Mouse (Mus musculus) cerebellum, postnatal 25 days (tissue): ENCODE data around the gene Diexf.

Experiments used
- DNase-seq, 2 experiments: peaks; one replicate each; pipeline ENCODE4 v3.0.0; 2021; ENCODE audit warnings: mixed read lengths in 2 of 2

Gene Diexf

GRCm38 (mm10) chr1:193129786-193130455, at the start of gene Diexf:
Gene Diexf (minus strand): TSS chr1:193130272.
- DNase-seq: peak; percentile 98 to 100

- no peak for DNase-seq
Observed at GRCm38 (mm10) chr1:193174143-193174733, 44.2 kb upstream of the Diexf start.

- DNase-seq: no peak
Observed at GRCm38 (mm10) chr1:193173810-193174129, 43.7 kb upstream of the Diexf start.

GRCm38 (mm10) chr1:193172991-193173809, 43.1 kb upstream of the Diexf start:
- peak; percentile 92 to 96 for DNase-seq

GRCm38 (mm10) chr1:193169856-193170255, 39.8 kb upstream of the Diexf start:
- no peak for DNase-seq

- no peak for DNase-seq
Observed at GRCm38 (mm10) chr1:193169228-193169627, 39.2 kb upstream of the Diexf start.

GRCm38 (mm10) chr1:193167746-193168145, 37.7 kb upstream of the Diexf start, which contains the start of gene A130010J15Rik:
Gene A130010J15Rik (plus strand): TSS chr1:193168046.
- no peak for DNase-seq

- no peak for DNase-seq
Observed at GRCm38 (mm10) chr1:193160317-193161032, 30.4 kb upstream of the Diexf start.

GRCm38 (mm10) chr1:193159613-193160012, 29.5 kb upstream of the Diexf start:
- DNase-seq: no peak

GRCm38 (mm10) chr1:193159163-193159562, 29.1 kb upstream of the Diexf start:
- DNase-seq: no peak

GRCm38 (mm10) chr1:193157111-193157492, 27.0 kb upstream of the Diexf start:
- DNase-seq: no peak

- no peak for DNase-seq
Observed at GRCm38 (mm10) chr1:193156316-193157110, 26.4 kb upstream of the Diexf start.

GRCm38 (mm10) chr1:193153561-193153960, 23.5 kb upstream of the Diexf start:
- no peak for DNase-seq

GRCm38 (mm10) chr1:193152872-193153271, 22.8 kb upstream of the Diexf start, which contains the start of gene Irf6:
Gene Irf6 (plus strand): TSS chr1:193153111.
- no peak for DNase-seq

- no peak for DNase-seq
Observed at GRCm38 (mm10) chr1:193151134-193151533, 21.1 kb upstream of the Diexf start.

GRCm38 (mm10) chr1:193149231-193149630, 19.2 kb upstream of the Diexf start:
- peak in 1 of 2 experiments; percentile 23 for DNase-seq

- no peak for DNase-seq
Observed at GRCm38 (mm10) chr1:193146416-193146815, 16.3 kb upstream of the Diexf start.

- DNase-seq: no peak
Observed at GRCm38 (mm10) chr1:193145101-193145500, 15.0 kb upstream of the Diexf start.

GRCm38 (mm10) chr1:193144516-193144915, 14.4 kb upstream of the Diexf start:
- DNase-seq: peak in 1 of 2 experiments; percentile 38

- no peak for DNase-seq
Observed at GRCm38 (mm10) chr1:193142517-193143062, 12.5 kb upstream of the Diexf start.

GRCm38 (mm10) chr1:193141118-193141517, 11.0 kb upstream of the Diexf start:
- DNase-seq: no peak

- no peak for DNase-seq
Observed at GRCm38 (mm10) chr1:193138669-193139068, 8.6 kb upstream of the Diexf start.
